10 mouse cellular contexts compared by ENCODE assay signal in genomic region chr16:94123247-94123646, GRCm38 (mm10). TPM values are rescaled to one million over a fixed set of nuclear protein-coding genes. Genes with fewer than 3 reads are reported as not detected.
DNase-seq lines count a peak whose midpoint lies in the region; ATAC-seq lines count a peak whose summit lies in the region.
"Had no signal": no experiment of that assay in that cellular context is flagged by ENCODE, and none has a peak within 500 bp of the region (broad histone marks: within the 10 kb centered on the region; RNA-seq: fewer than 3 reads in every experiment).

No protein-coding gene starts in this region.

- peaks cover 35% of the 10 kb centered on the region for H3K27me3 ChIP-seq in forebrain, embryonic 14.5 days (replicated peaks; ENCODE audit: control insufficient read depth, insufficient read depth, low read length)
- peaks cover 83% of the 10 kb centered on the region for H3K27me3 ChIP-seq in forebrain, embryonic 12.5 days
- H3K27me3 ChIP-seq in neural tube, embryonic 15.5 days (replicated peaks), result peaks cover 69% of the 10 kb centered on the region

- ATAC-seq in forebrain, embryonic 14.5 days, result peak; percentile 52; the same call in 1 of the 2 replicates
- ATAC-seq in forebrain, embryonic 12.5 days (ENCODE audit: low FRiP score), result no peak
- ATAC-seq in neural tube, embryonic 15.5 days (ENCODE audit: low FRiP score), result peak; percentile 13; the same call in 1 of the 2 replicates
- no peak for ATAC-seq in megakaryocyte, adult 5-6 weeks (ENCODE audit: poor library complexity, severe bottlenecking)

- no peak overlapping the region for H3K9ac ChIP-seq in forebrain, embryonic 14.5 days (ENCODE audit: low read length)
- no peak overlapping the region for H3K9ac ChIP-seq in forebrain, embryonic 12.5 days
- no peak overlapping the region for H3K9ac ChIP-seq in neural tube, embryonic 15.5 days (replicated peaks)
- H3K9ac ChIP-seq: heart, embryonic 13.5 days; liver, embryonic 14.5 days had no signal

- peak; percentile 83 for DNase-seq in forebrain, embryonic 14.5 days (ENCODE audit: low spot score)
- no peak for DNase-seq in neural tube, embryonic 10.5 days (ENCODE audit: extremely low spot score, low spot score)
- peak; percentile 56 to 62 for DNase-seq in cerebellum, postnatal 36 days
- DNase-seq in lung, postnatal 25 days (ENCODE audit: low spot score), result peak; percentile 19
- no peak for DNase-seq in layer of hippocampus, adult 9-11 months

- H3K4me1 ChIP-seq in forebrain, embryonic 14.5 days (ENCODE audit: control insufficient read depth, insufficient read depth, low read length), result peaks cover 18% of the 10 kb centered on the region
- peaks cover 32% of the 10 kb centered on the region for H3K4me1 ChIP-seq in forebrain, embryonic 12.5 days
- peaks cover 20% of the 10 kb centered on the region for H3K4me1 ChIP-seq in neural tube, embryonic 15.5 days

- H3K4me3 ChIP-seq in forebrain, embryonic 14.5 days (ENCODE audit: low read depth, low read length), result no peak overlapping the region
- no peak overlapping the region for H3K4me3 ChIP-seq in forebrain, embryonic 12.5 days (replicated peaks)
- H3K4me3 ChIP-seq in neural tube, embryonic 15.5 days (replicated peaks), result no peak overlapping the region
- H3K4me3 ChIP-seq: heart, embryonic 13.5 days had no signal

- WGBS in forebrain, embryonic 14.5 days, result 35% methylated on average over 11 of the region's 11 CpGs
- WGBS in forebrain, embryonic 12.5 days, result 81% methylated on average over 11 of the region's 11 CpGs
- WGBS in neural tube, embryonic 15.5 days, result 53% methylated on average over 11 of the region's 11 CpGs

- H3K36me3 ChIP-seq in forebrain, embryonic 14.5 days (ENCODE audit: control insufficient read depth, insufficient read depth, low read length), result no peaks in the 10 kb centered on the region
- H3K36me3 ChIP-seq in forebrain, embryonic 12.5 days (replicated peaks), result no peaks in the 10 kb centered on the region
- H3K36me3 ChIP-seq in neural tube, embryonic 15.5 days, result no peaks in the 10 kb centered on the region
- H3K36me3 ChIP-seq: heart, embryonic 13.5 days had no signal

- no peak overlapping the region for H3K4me2 ChIP-seq in forebrain, embryonic 14.5 days (ENCODE audit: low read length)
- no peak overlapping the region for H3K4me2 ChIP-seq in forebrain, embryonic 12.5 days
- no peak overlapping the region for H3K4me2 ChIP-seq in neural tube, embryonic 15.5 days
- H3K4me2 ChIP-seq: heart, embryonic 13.5 days had no signal

- H3K9me3 ChIP-seq in forebrain, embryonic 14.5 days (replicated peaks; ENCODE audit: control insufficient read depth, low read length), result no peaks in the 10 kb centered on the region
- no peaks in the 10 kb centered on the region for H3K9me3 ChIP-seq in forebrain, embryonic 12.5 days
- no peaks in the 10 kb centered on the region for H3K9me3 ChIP-seq in neural tube, embryonic 15.5 days (replicated peaks)
- H3K9me3 ChIP-seq: heart, embryonic 13.5 days had no signal

- H3K27ac ChIP-seq in forebrain, embryonic 14.5 days (ENCODE audit: low read depth, low read length), result no peak overlapping the region
- no peak overlapping the region for H3K27ac ChIP-seq in forebrain, embryonic 12.5 days
- no peak overlapping the region for H3K27ac ChIP-seq in neural tube, embryonic 15.5 days (replicated peaks)
- H3K27ac ChIP-seq: heart, embryonic 13.5 days; liver, embryonic 14.5 days had no signal

RNA-seq across cellular contexts. Expression of gene Sim2, which starts 38.5 kb away (rescaled TPM):
- polyA plus RNA-seq in forebrain, embryonic 14.5 days (2014; fragmentation: Nextera tagmentation; extraction: Ambion mirVana), result 0.12 and 0.29 TPM in 2 replicates
- polyA plus RNA-seq in forebrain, embryonic 12.5 days (2016; fragmentation: Nextera tagmentation; extraction: Ambion mirVana), result 1.1 and 1.8 TPM in 2 replicates
- 0.06 TPM in 1 of 2 replicates, not detected in the other for polyA plus RNA-seq in neural tube, embryonic 15.5 days (2015; fragmentation: Nextera tagmentation; extraction: Ambion mirVana)
- total RNA-seq in megakaryocyte, adult 5-6 weeks (2015), result not detected in 2 replicates
- not detected in 2 replicates for total RNA-seq in megakaryocyte, adult 5-6 weeks (2017)

Comparison
In these comparisons a context has a peak if more than half of its experiments do, and no peak if none do; other contexts are left out.
1. ATAC-seq: peak in forebrain, embryonic 14.5 days (single experiment) and neural tube, embryonic 15.5 days (single experiment); none in forebrain, embryonic 12.5 days (single experiment) and megakaryocyte, adult 5-6 weeks (single experiment).
2. DNase-seq: peak in forebrain, embryonic 14.5 days (single experiment), cerebellum, postnatal 36 days (2 of 2) and lung, postnatal 25 days (single experiment); none in neural tube, embryonic 10.5 days (single experiment) and layer of hippocampus, adult 9-11 months (single experiment).